Mouse (Mus musculus) retina, embryonic 14.5 days (tissue): ENCODE measurements around the gene Hsph1.

Source experiments
- DNase-seq: peaks from one replicate; pipeline ENCODE4 v3.0.0-alpha.2; 2015; ENCODE audit warnings: low spot score

Hsph1 gene

DNA sequence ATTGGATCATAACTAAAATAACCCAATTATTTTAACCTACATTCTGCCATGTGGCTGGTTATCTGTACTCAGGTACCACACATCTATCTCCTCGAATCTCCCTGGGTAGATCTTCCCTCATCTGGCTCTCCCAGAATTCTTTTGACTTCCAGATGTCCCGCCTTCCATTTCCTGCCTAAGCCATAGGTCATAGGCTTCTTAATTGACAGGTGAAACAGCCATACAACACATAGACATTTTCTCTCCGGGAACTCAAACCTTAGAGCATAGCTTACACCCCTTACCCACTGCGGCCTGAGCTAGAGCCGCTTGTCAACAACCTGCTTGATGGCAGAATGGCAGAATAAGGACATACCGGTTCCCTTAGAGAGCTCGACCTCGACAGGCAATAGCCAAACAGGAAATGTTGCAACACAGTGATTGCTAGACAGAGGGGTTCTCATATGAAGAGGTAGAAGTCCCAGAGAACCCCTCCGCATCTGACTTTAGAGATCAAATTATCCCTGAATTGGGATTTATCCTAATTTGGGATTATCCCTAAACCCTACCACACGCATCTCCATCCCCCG, 48.8 kb downstream of the Hsph1 start:
- DNase-seq: no peak

DNA sequence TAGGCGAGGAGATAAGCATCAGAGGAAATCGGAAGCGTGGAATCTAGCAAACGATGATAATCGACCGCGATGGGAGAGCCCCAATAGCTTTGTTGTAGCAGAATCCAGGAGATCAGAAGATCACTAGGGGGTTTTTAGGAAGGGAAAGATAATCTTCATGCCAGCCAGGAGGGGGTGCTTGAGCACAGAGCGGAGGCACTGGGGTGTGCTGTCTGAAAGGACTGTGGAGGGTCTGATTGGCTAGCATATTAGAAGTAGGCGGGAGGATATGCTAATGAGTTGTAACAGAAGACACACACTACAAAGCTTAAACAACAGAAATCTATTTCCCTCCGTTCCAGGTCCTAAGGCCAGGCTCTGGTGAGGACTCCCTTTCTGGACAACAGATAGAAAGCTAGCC, 50.3 kb downstream of the Hsph1 start:
- DNase-seq: no peak

DNA sequence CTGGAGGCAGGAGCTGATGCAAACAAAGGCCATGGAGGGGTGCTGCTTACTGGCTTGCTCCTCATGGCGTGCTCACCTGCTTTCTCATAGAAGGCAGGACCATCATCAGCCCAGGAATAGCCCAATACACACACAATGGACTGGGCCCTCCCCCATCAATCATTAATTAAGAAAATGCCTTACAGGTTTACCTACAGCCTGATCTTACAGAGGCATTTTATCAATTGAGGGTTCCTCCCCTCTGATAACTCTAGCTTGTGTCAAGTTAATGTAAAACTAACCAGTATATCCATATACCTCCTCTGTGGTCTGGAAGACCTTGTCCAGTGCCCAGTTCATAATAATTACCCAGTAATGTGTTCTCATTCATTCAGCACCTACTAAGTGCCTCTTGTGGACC, 50.9 kb downstream of the Hsph1 start:
- no peak for DNase-seq

DNA sequence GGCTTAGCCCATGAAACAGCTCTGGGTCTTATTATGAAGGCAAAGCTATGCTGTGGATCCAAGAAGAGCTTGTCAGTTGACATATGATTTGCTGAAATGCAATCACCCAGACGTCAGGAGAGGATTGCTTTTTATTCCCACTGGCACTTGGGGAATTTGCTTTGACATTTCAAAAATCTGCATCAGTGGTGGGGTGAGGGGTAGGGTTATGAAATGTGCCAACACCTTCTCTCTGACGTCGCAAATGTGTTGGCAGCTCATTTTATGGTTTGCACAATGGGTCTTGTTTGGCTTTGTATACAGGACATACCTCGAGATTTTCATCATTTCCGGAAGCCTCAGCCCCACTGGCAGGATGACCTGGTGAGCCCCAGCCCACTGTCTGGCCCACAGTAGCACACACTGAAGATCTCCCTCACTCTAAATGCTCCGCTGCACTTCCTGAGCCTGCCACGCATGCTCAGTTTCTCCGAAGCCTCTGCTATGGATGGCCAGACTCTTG, 52.0 kb downstream of the Hsph1 start:
- no peak for DNase-seq

DNA sequence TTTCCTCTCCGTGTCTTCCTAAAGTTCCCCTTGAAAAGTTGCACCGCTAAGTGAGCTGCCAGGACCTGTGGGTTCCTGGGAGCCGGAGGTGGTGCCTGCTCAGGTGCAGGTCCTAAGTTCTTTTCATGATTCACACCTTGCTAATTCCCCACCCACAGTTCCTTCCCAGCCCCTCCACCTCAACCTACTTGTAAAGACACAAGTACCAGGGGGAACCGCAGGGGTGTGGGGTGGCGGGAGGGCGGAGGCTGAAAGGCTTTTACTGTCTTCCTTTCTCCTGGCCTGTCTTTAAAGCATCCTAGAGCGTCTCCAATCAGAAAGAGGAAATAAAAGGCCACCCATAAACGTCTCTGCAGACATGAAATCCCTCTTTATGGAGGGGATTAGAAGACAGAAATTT, 52.7 kb downstream of the Hsph1 start:
- DNase-seq: no peak

DNA sequence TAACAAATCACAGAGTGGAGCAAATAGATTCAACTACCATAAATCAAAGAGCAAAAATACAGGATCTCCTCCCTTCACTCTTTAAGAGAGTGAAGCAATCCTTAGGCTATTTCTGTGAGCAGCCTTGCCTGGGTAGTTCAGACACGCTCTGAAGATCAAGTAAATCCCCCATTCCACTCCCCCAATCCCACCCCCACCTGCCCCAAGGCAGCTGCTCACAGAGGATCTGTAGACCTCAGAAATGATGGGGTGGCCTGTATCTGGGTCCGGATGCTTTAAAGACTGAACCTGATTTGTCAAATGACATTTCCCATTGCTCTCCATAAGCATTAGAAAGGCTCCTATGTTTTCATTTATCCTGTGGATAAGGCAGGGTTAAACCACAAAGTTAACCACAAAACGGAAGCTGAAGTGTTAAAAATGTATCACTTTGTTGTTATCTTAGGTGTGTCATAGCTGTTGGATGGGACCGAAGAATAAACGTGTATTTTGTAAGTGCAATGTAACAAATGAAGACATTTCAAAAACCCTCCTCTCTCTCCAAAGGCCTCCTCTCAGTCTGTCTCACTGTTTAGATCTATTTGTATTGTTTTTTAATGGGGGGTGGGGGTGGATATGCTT, 53.4 kb downstream of the Hsph1 start:
- DNase-seq: no peak

DNA sequence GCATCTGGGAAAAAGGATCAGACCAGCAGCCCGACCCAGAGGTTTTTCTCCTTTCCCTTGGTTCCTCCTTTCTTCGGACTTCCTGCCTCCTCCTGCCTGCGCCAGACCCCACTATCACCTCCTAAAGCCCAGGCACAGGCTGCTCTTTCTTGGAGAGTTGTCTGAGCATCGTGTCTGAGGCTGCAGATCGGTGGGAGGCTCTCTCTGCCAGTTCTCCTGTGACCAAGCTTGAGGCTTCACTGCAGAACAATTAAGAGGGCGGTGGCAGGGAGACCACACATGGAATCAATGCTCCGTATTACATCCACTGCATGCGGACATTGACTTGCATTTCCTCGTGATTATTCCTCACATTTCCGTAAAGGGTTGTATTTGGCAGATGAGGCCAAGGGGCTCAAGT, 58.7 kb downstream of the Hsph1 start:
- peak; percentile 7 for DNase-seq

DNA sequence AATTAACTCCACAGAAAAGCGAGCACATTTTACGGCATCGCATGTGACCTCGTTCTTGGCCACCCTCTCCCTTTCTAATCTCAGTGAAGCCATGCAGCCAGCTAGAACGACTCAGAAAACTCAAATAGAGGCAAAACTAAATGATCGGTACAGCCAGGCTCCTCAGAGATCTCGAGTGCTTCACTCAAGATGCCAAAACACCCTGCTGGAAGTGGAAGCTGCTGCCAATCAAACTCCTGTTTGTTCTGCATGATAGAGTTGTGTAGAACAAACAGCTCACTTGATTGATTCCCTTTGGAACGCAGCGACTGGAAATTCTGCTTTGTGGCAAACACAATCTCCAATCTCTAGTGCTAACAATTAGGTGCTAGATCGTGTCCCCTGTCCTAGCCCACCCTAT, 59.2 kb downstream of the Hsph1 start:
- peak; percentile 13 for DNase-seq

DNA sequence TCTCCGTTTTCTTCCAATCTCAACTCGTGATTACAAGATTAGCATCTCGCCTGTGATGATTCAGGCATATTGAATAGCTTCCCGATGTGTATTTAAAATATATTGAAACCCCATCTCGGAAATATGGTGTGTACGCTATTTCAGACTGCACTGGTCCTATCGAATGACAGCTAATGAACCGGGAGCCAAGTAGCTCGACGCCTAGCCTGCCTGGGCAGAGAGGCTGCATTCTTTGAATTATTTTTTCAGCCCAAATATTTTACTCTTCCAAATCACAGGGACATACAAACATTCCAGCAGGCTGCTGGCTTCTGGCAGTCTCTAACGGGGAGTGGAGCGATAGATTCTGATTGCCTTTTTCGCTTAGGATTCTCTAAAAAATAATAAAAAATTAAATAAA, 67.2 kb downstream of the Hsph1 start:
- DNase-seq: no peak

DNA sequence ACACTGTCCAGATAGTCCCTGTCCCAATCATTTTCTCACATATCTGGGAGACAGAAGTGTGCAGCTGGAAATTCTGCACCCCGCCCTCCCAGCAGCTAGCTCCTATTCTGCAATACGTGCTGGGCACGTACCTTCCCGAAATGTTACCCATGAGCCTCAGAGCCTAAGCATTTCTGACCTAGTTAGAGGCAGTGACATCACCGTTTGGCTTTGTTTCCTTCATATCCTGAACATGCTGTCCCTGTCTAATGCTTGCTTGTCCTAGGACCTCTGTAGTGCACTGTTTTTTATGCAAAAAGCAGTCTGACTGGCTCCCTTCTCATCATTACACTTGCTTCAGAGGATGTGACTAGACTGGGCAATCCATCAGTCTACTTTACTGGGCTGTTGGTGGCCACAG, 69.2 kb downstream of the Hsph1 start:
- peak; percentile 45 for DNase-seq

DNA sequence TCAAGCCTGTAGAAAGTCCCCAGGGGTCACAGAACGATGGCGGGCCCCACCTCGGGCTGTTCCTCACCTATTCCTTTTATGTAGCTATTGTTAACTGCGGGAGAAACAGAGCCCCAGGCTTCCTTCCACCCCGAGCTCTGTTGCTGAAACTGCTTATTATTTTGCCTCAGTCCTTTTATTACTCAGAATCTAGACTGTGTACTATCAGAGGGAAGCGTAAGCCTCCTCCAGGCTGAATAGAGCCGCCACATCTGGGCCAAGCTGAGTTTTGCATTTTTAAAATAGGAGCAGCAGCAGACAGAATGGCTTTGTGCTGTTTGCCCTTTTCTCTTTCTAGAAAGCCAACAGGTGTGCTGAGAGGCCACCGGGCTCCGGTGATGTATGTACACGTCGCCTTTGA, 70.2 kb downstream of the Hsph1 start:
- DNase-seq: no peak
